Mouse (Mus musculus) CH12.LX (cell line): ENCODE data around the gene Cmss1.

Experiments
- BHLHE40 ChIP-seq: IDR thresholded peaks from 2 replicates; pipeline ENCODE4 v1.6.1; 2011; ENCODE audit warnings: mild to moderate bottlenecking, low read depth, low read length, improper control_type of control experiment
- CTCF ChIP-seq, 2 experiments: IDR thresholded peaks in 1 of 2; conservative IDR thresholded peaks in 1 of 2; 2 replicates each; pipeline ENCODE4 v1.5.1; 2011 to 2012; ENCODE audit warnings: low read depth in 2 of 2, low read length in 2 of 2, improper control_type of control experiment in 1 of 2, inconsistent platforms in 1 of 2, mild to moderate bottlenecking in 1 of 2, moderate library complexity in 1 of 2
- EP300 ChIP-seq: IDR thresholded peaks from 2 replicates; pipeline ENCODE4 v1.6.1; 2011; ENCODE audit warnings: low read length, improper control_type of control experiment
- KAT2A ChIP-seq: IDR thresholded peaks from 2 replicates; pipeline ENCODE4 v1.6.1; 2012; ENCODE audit warnings: low read length, improper control_type of control experiment, inconsistent platforms; ENCODE audit not compliant: insufficient replicate concordance
- MAX ChIP-seq: IDR thresholded peaks from 2 replicates; pipeline ENCODE4 v1.6.1; 2011; ENCODE audit warnings: low read length, improper control_type of control experiment
- RAD21 ChIP-seq: IDR thresholded peaks from 2 replicates; pipeline ENCODE4 v1.6.1; 2011; ENCODE audit warnings: low read depth, mild to moderate bottlenecking, low read length, improper control_type of control experiment, moderate library complexity
- RCOR1 ChIP-seq: conservative IDR thresholded peaks from 2 replicates; pipeline ENCODE4 v1.6.1; 2012; ENCODE audit warnings: low read depth, mild to moderate bottlenecking, inconsistent platforms, low read length, improper control_type of control experiment
- SMC3 ChIP-seq: IDR thresholded peaks from 2 replicates; pipeline ENCODE4 v1.6.1; 2011; ENCODE audit warnings: low read depth, low read length, improper control_type of control experiment
- USF1 ChIP-seq: IDR thresholded peaks from 2 replicates; pipeline ENCODE4 v1.6.1; 2014; ENCODE audit warnings: low read depth, mild to moderate bottlenecking, inconsistent platforms, low read length, improper control_type of control experiment

GRCm38 (mm10) chr16:57471071-57471470, 135.6 kb downstream of the Cmss1 start:
- TF ChIP-seq KAT2A (no peak), CTCF (conservative IDR thresholded peaks at IDR 0.05 in 1 of 2, IDR thresholded peaks at IDR 0.05 in 1 of 2; ENCODE audit: low read depth in 2 of 2, low read length in 2 of 2) (no peak), MAX (no peak), RAD21 (no peak), SMC3 (no peak), USF1 (no peak), BHLHE40 (no peak), EP300 (0 out of 2 replicates have a peak, but pooled peaks have one; percentile 36), RCOR1 (no peak)
